Mouse (Mus musculus) spleen, adult 10 weeks (tissue): Measurements from ENCODE around the gene Chst14. TPM values are rescaled to one million over a fixed set of nuclear protein-coding genes. Genes with fewer than 3 reads are reported as not detected.

Experiments used
- polyA plus RNA-seq: library from polyadenylated mRNA; stranded (reverse); fragments of 350-450 nt; fragmentation: Illumina TruSeq; extraction: RNeasy Lipid Tissue Mini Kit (QIAGEN cat#74804); gene quantifications from one replicate; pipeline ENCODE4 v1.2.3, GENCODE M21; 2015; ENCODE audit warnings: low replicate concordance; ENCODE audit not compliant: insufficient read depth

The Chst14 gene
- polyA plus RNA-seq = 5.7 TPM

DNA sequence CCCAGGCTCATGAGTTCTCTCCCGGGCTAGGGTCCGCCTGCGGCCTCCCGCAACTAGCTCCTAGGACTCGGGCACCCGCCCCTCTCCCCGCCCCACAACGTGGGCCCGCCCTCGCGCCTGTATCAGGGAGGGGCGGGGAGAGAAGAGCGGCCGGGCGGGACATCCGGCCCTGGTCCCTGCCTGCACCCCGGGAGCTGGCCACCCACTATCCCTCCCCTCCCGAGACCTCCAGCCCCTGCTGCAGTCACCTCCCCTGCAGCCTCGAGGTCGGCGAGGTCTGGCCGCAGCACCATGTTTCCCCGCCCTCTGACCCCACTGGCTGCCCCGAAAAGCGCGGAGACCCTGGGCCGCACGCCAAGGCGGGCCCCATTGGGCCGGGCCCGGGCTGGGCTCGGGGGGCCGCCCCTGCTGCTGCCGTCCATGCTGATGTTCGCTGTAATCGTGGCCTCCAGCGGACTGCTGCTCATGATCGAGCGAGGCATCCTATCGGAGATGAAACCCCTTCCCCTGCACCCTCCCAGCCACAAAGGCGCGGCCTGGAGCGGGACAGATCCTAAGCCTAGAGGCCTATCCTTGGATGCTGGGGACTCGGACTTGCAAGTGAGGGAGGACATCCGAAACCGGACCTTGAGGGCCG lies at the start of gene Chst14:
TSS of gene Chst14 (plus strand) at position 136 of the 637 bp plus-strand sequence.

DNA sequence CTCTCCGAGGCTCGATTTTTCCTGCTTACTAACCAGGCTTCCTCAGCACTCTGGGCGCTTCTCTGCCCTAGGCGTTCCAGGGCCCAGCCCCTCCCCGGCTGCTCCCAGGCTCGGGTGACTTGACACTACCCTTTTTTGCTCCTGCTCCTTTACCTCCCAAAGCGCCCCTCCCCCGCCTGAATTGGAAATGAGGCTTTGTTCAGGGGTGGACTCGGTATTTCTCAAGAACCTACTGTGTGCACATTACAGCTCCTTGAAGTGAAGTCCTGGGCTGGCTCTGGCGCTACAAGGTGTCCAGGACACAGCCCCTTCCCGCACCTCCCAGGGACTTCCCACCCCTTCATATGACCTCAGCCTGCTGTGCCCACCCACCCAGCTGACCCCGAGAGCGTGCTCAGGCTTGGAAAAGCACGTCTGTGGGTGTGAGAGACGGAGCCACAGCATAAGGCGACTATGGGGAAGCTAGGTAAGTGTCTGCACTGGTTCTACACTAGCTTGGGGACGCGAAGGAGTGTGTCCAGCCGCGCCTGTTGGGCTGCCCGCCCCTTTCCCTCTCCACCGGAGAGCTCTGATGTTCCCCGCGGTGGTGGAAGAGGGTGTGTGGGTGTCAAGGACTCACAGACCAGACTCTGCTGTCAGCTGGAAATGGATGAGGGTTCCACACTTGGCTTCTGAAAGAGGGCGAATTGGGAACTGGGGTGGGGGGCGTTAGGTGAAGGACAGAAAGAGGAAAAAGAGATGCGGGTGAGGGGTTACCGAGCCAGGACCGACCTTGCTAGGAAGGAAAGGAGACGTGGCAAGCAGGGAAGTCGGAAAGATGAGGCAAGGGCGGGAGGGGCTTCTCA lies 26.1 kb upstream of the Chst14 start, which contains the start of gene Bahd1:
TSS of gene Bahd1 (plus strand) at position 397 of the 845 bp plus-strand sequence.

Other genes starting within 250 kb of the Chst14 start
- not detected for gene Ankrd63, start 222.5 kb upstream of the Chst14 start, polyA plus RNA-seq
- gene Plcb2, start 198.1 kb upstream of the Chst14 start, polyA plus RNA-seq = 56.9 TPM
- 22.0 TPM for gene Inafm2, start 180.7 kb upstream of the Chst14 start, polyA plus RNA-seq
- 6.8 TPM for gene Ccdc9b, start 163.8 kb upstream of the Chst14 start, polyA plus RNA-seq
- not detected for gene Phgr1, start 153.7 kb upstream of the Chst14 start, polyA plus RNA-seq
- 0.12 TPM for gene Disp2, start 146.8 kb upstream of the Chst14 start, polyA plus RNA-seq
- gene Knstrn, start 112.5 kb upstream of the Chst14 start, polyA plus RNA-seq = 26.7 TPM
- 75.0 TPM for gene Ivd, start 64.5 kb upstream of the Chst14 start, polyA plus RNA-seq
- 15.3 TPM for gene Bahd1, start 26.1 kb upstream of the Chst14 start, polyA plus RNA-seq
- gene Ccdc32, start 102.9 kb downstream of the Chst14 start, polyA plus RNA-seq = 15.5 TPM
- gene Rpusd2, start 108.3 kb downstream of the Chst14 start, polyA plus RNA-seq = 2.7 TPM
- 8.1 TPM for gene Knl1, start 120.6 kb downstream of the Chst14 start, polyA plus RNA-seq
- 8.7 TPM for gene Rad51, start 186.3 kb downstream of the Chst14 start, polyA plus RNA-seq
- 24.8 TPM for gene Rmdn3, start 230.5 kb downstream of the Chst14 start, polyA plus RNA-seq
- not detected for gene Gchfr, start 241.3 kb downstream of the Chst14 start, polyA plus RNA-seq
- gene Gm14137, start 248.0 kb downstream of the Chst14 start, polyA plus RNA-seq = 0.29 TPM